Mouse (Mus musculus) T-helper 17 cell (primary cell): ENCODE data around the gene Sox6.

Experiments
- in situ Hi-C, 2 experiments: fragments of 300-600 bp; cut with MboI, MseI; formaldehyde crosslinking; loops; 1 replicate in 1 of 2; 2 replicates in 1 of 2; pipeline ENCODE4 v1.15.1; 2025; ENCODE audit warnings: high pct_unique_total_duplicates in 2 of 2

The Sox6 gene

DNA sequence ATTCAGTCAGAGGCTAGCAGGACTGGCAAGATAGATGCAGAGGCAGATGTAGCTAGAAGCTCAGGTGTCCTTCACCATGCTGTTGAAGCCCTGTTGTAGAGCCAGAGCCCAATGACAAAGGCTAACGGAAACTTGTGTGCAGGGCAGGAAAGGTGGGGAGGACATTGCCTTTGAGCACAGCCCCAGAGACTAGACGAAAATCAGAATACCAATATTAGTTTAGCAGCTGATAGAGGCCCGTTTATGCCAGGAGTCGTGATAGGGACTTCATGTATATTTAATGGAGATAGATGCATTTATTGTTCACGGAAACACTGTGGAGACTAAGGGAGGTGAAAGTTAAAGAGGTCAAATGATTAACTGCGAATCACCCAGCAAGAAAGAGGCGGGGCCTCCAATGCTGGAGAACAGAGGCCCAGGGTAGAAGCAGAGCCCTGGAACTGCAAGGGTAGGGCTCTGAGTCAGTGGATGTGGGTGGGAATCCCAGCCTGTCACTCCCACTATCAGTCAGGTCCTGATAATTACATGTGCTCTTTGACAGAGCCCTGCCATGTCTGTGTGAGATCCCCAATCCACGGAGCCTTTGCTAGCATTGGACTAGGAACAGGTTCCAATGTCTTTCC, 590.1 kb downstream of the Sox6 start:
- in situ Hi-C loops: loop anchor here in 1 of 2 experiments (25.0 kb wide), 1 partner anchor 1286 kb away; no protein-coding TSS in a partner anchor

DNA sequence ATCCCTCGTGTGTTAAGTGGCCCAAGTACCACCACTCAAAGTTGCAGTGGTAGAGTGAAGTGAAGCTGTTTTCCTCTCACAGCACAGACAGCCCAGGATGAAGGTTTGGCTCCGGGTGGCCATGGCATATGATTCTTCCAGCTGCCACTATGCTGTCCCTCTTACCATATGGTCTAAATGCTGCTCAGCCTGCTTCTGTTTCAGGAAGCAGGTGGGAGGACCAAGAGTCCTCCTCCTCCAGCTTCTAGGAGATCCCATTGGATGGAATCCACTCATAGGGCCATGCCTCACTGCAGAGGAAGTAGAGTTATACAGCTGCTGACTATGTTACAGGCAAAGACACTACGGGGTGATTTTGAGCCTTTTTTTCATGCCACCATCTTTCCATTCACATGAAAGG, 591.5 kb downstream of the Sox6 start:
- in situ Hi-C loops: loop anchor here in 1 of 2 experiments (25.0 kb wide), 1 partner anchor 1285 kb away; no protein-coding TSS in a partner anchor

DNA sequence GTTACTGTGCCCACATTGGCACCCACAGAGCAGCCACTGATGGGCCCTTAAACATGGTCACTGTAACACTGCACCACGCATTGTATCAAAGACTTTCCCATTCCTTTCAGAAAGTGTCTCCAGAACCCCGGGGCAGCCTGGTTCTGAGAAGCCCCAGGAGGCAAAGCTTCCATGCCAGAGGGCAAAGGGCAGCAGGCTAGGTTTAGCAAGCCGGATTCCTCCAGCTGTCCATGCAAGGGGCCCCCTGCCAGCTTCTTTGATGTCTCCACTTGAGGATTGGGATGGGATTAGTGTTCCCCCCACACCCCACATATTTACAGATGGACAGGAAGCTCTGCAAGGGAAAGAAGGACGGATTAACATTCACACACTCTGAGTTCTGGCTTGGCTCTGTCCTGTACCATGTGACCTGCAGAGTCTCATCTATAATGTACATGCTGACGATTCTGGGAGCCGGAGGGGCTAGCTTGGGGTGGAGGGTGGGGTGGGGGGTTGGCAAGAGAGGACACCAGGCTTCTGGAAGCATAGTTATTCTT, 592.0 kb downstream of the Sox6 start:
- in situ Hi-C loops: loop anchor here in 1 of 2 experiments (25.0 kb wide), 1 partner anchor 1284 kb away; no protein-coding TSS in a partner anchor

DNA sequence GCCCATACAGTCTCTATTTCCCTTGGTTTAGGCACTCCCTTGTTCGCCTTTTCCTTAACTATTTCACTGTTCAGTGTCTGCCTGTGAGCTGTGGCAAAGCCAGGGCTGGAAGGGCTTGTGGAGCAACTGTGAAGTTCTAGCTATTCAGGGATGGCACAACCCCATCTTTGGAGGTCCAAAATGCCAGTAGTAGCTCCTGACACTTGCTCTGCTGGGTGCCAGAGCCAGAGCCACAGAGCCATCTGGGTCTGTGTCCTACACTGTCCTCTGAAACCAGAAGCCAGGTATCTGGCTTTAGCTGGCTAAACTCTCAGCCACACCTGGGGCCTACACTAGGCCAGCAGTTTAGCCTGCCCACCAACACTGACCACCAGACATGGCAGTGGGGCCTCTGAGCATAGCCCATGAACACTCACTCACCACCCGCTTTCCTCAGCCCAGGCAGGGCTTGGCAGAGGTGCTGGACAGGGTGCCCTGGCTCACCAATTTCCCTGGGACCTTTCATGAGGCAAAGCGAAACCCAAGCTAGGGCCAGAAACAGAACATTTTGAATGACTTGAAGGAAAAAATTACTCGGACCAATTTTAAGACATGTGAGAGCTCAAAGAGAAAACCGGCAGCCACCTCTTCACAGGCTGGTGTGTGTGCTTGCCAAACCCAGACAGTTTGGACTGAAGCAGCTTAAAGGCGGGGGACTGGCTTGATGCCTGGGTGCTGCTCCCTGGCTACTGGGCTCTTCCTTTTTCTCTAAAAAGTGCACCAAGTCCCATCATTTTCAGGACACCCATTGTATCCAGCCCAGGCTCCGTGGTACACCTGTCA, 612.2 kb downstream of the Sox6 start:
- in situ Hi-C loops: loop anchor here in 1 of 2 experiments (25.0 kb wide), 1 partner anchor 1264 kb away; no protein-coding TSS in a partner anchor

DNA sequence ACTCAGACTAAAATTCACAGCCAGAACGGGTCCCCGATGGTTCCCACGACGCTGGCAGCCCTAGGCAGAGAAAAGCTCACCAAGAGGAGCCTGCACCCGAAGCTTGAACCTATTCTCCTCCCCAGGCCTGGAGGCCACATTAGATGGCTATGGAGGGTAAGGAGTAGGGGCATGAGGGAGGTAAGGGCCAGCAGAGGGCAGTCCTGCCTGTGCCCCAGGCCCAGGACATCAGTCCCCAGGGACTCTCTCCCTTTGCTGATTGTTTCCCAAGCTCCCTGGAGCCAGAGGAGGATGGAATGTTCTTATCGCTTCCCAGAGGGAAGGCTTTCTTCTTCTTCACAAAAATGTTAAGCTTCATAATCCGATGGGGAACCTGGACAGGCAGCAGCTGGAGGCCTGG, 615.8 kb downstream of the Sox6 start:
- in situ Hi-C loops: no loop called here

DNA sequence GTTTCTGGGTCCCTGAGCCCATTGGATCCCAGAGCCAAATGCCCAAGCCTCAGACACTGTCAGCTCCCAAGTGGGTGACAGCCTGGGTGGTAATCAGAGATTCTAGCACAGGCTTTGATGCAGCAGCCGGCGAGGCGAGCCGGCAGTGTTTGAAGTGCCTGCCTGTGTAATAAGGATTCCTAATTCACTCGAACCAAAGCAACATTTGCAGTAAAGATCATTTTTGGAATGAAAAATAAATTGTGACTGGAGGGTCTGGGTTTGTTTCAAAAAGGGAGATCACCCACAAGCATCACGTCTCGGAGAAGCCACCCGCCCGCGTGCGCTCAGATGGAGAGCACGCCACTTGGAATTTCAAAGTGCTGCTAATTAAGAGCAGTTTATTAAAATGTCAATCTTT, 617.6 kb downstream of the Sox6 start:
- in situ Hi-C loops: no loop called here
